Mouse (Mus musculus): ENCODE results near the gene Dennd2d. TPM values are rescaled to one million over a fixed set of nuclear protein-coding genes. Genes with fewer than 3 reads are reported as not detected.

Dennd2d gene
- polyA plus RNA-seq, 1 experiment from 2014 or later: 1.4 TPM

DNA sequence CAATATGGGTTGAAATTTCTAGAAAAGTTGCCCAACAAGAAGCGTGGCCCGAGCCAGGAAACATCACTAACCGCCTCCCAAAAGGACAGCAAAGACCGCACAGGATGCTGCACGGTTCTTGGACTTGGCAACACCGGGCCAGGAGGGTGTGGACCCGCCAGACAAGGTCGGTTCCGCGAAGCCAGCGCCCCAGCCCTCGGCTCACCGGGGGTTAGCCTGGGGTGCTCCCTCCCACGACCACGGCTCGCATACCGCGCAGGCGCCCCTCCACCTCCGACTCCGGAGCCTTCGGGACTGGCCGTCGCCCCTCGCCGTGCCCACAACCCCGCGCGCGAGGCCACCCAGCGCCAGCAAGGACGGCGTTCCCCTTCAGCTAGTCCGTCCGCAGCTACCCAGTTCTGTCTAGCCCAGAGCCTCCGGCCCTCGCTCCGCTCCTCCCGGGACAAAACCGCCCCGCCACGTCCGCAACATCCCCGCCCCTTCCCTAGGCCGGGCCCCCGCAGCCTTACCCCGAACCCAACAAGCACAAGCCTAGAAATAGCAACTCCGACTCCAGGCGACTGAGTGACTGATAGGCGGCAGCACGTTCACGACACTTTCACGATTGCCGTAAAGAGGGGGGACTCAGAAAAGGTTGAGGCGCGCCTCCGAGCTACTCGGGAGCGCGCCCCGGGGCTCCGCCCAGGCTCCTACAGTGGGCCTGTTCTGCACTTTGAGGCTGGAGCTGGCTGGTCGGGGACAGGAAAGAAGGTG, 65.1 kb downstream of the Dennd2d start, which contains the start of the genes Dram2 and Cept1:
Gene Dram2, plus strand, starts transcription at position 628 of the 753 bp plus-strand sequence.
Gene Cept1, minus strand, starts transcription at position 632 of the 753 bp plus-strand sequence.
- under 1% methylated on average over 63 of the region's 63 CpGs for WGBS

DNA sequence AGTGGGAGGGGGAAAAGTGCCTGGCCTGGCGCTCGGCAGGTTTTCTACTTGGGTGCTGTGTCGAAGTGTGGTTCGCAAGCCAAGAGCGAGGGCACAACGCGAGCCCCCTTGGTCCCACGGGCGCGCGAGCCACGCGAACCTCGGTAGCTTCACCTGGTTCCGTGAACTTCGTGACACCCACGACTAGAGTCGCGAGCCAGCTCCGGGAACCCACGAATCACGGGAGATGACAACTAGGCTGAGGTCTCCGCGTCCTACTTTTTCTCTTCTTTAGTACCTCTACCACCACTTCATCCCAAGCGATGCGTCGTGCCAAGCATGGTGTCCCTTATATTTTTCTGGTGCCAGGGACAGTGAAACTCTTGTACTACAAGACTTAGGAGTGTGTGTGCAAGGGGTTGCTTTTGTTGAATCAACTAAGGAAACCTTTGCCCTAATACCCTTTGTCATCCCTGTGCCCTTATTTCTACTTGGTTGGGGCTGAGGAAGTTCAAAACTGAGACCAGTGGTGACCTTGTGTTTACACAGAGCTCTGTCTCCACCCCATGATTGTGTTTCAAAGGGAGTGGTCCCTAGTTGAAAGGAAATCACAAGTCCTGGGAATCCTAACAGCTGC, 65.8 kb downstream of the Dennd2d start:
- no peaks in the 10 kb centered on the region for H3K27me3 ChIP-seq (ENCODE audit: control insufficient read depth, insufficient read depth, low read length)
- peak overlapping the region; percentile 85; the same call in 1 of the 2 replicates for H3K27ac ChIP-seq (replicated peaks; ENCODE audit: low read depth, low read length)
- under 1% methylated on average over 27 of the region's 27 CpGs for WGBS
- H3K4me2 ChIP-seq (ENCODE audit: low read depth, severe bottlenecking): peak overlapping the region; percentile 50
- no peak for DNase-seq (ENCODE audit: low spot score)
- no peaks in the 10 kb centered on the region for H3K36me3 ChIP-seq (ENCODE audit: control insufficient read depth, insufficient read depth, low read length)
- no peaks in the 10 kb centered on the region for H3K4me1 ChIP-seq (ENCODE audit: control insufficient read depth, insufficient read depth, low read length)
- H3K4me3 ChIP-seq (ENCODE audit: low read depth, low read length): peak overlapping the region; percentile 51
- H3K9me3 ChIP-seq (ENCODE audit: control insufficient read depth, low read length): no peaks in the 10 kb centered on the region
- ATAC-seq (ENCODE audit: insufficient number of reproducible peaks, low FRiP score, low TSS enrichment, low read depth): peak; percentile 28; the same call in 1 of the 2 replicates
- peak overlapping the region; percentile 61 for H3K9ac ChIP-seq (ENCODE audit: low read length)

More for the DNA sequence above, 65.1 kb downstream of the Dennd2d start, which contains the start of the genes Dram2 and Cept1:
- Histone ChIP-seq H3K4me1 (ENCODE audit: control insufficient read depth, insufficient read depth, low read length) (no peaks in the 10 kb centered on the region), H3K4me3 (ENCODE audit: low read depth, low read length) (peak within 1 kb of the TSS; percentile 51), H3K27ac (replicated peaks; ENCODE audit: low read depth, low read length) (peak within 1 kb of the TSS; percentile 85), H3K36me3 (ENCODE audit: control insufficient read depth, insufficient read depth, low read length) (no peaks in the 10 kb centered on the region), H3K4me2 (ENCODE audit: low read depth, severe bottlenecking) (peak within 1 kb of the TSS; percentile 50), H3K27me3 (ENCODE audit: control insufficient read depth, insufficient read depth, low read length) (no peaks in the 10 kb centered on the region), H3K9me3 (ENCODE audit: control insufficient read depth, low read length) (no peaks in the 10 kb centered on the region), H3K9ac (ENCODE audit: low read length) (peak within 1 kb of the TSS; percentile 61)
- ATAC-seq (ENCODE audit: insufficient number of reproducible peaks, low FRiP score, low TSS enrichment, low read depth) (peak; percentile 98), DNase-seq (ENCODE audit: low spot score) (peak; percentile 92)

DNA sequence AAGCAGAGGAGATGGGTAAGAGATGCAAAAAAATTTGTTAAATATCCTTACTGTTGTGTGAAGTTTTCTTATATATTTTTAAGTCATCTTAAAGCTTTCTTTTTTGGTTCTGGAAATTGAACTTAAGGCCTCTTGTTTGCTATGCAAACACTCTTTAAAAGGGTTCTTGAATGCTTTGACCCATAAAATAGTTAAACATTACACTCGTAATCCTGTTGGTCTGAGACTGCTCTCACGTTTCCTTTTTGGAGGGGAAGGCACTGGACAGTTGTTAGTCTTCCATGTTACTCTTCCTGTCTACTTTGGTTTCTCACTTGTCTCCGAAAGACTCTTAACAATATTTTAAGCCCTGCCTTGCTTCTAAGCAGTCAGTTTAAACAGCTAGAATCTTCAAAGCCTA, 66.8 kb downstream of the Dennd2d start:
- Histone ChIP-seq H3K4me3 (ENCODE audit: low read depth, low read length) (no peak overlapping the region), H3K27me3 (ENCODE audit: control insufficient read depth, insufficient read depth, low read length) (no peaks in the 10 kb centered on the region), H3K4me1 (ENCODE audit: control insufficient read depth, insufficient read depth, low read length) (no peaks in the 10 kb centered on the region), H3K36me3 (ENCODE audit: control insufficient read depth, insufficient read depth, low read length) (peaks cover 2% of the 10 kb centered on the region; the same call in 1 of the 2 replicates), H3K9ac (ENCODE audit: low read length) (no peak overlapping the region), H3K27ac (replicated peaks; ENCODE audit: low read depth, low read length) (no peak overlapping the region), H3K4me2 (ENCODE audit: low read depth, severe bottlenecking) (no peak overlapping the region), H3K9me3 (ENCODE audit: control insufficient read depth, low read length) (no peaks in the 10 kb centered on the region)
- no peak for ATAC-seq (ENCODE audit: insufficient number of reproducible peaks, low FRiP score, low TSS enrichment, low read depth)
- WGBS: 59% methylated on average over 3 of the region's 3 CpGs
- DNase-seq (ENCODE audit: low spot score): no peak

Other genes with a start within 250 kb of the Dennd2d start
- not detected in 2 replicates for gene Chil6, start 76.2 kb upstream of the Dennd2d start, polyA plus RNA-seq (2014; fragmentation: Nextera tagmentation; extraction: Ambion mirVana)
- gene Dram2, start 65.4 kb downstream of the Dennd2d start, polyA plus RNA-seq (2014; fragmentation: Nextera tagmentation; extraction: Ambion mirVana): 33.9 and 34.9 TPM in 2 replicates
- gene Cept1, start 65.4 kb downstream of the Dennd2d start, polyA plus RNA-seq (2014; fragmentation: Nextera tagmentation; extraction: Ambion mirVana): 51.2 and 52.0 TPM in 2 replicates
- gene Lrif1, start 202.6 kb downstream of the Dennd2d start, polyA plus RNA-seq (2014; fragmentation: Nextera tagmentation; extraction: Ambion mirVana): 15.8 and 17.2 TPM in 2 replicates

Data from limb, embryonic 11.5 days (tissue).